Mouse (Mus musculus): ENCODE measurements around the gene Eps8l2. TPM values are rescaled to one million over a fixed set of nuclear protein-coding genes. Genes with fewer than 3 reads are reported as not detected.

Eps8l2 gene
- total and polyA plus RNA-seq, 2 experiments from 2014 or later = 0.48 to 2.4 TPM

DNA sequence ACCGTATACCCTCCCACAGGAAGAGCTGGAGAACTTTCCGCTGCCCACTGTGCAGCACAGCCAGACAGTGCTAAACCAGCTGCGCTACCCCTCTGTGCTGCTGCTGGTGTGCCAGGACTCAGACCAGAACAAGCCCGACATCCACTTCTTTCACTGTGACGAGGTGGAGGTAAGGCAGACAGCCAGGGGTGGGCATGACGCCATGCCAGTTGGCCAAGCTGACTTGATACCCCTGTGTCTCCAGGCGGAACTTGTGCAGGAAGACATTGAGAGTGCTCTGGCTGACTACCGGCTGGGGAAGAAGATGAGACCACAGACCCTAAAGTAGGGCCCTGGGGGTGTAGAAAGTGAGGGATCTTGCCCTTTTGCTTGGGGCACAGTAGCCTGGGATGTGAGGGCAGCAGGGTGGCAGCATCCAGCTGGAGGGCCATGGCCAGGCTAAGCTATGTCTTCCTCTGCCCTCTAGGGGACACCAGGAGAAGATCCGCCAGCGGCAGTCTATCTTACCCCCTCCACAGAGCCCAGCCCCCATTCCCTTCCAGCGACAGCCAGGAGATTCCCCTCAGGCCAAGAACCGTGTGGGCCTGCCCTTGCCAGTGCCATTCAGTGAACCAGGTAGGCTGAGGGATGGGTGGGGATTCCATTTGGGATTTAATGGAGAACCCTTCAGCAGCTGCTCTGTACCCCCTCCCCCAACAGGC lies 17.1 kb downstream of the Eps8l2 start:
- H3K27ac ChIP-seq (ENCODE audit: low read depth, low read length) = peak overlapping the region; percentile 43; the same call in 1 of the 2 replicates
- no peak overlapping the region for H3K9ac ChIP-seq (replicated peaks; ENCODE audit: low read length, poor library complexity, severe bottlenecking)
- H3K9me3 ChIP-seq (ENCODE audit: low read length) = no peaks in the 10 kb centered on the region
- 56% methylated on average over 12 of the region's 12 CpGs for WGBS
- peak; percentile 39 for DNase-seq (ENCODE audit: low spot score)
- H3K27me3 ChIP-seq (ENCODE audit: insufficient read depth, low read length) = no peaks in the 10 kb centered on the region
- no peak overlapping the region for H3K4me2 ChIP-seq (ENCODE audit: low read depth, low read length, poor library complexity, severe bottlenecking)
- peaks cover 6% of the 10 kb centered on the region; the same call in 1 of the 2 replicates for H3K4me1 ChIP-seq (ENCODE audit: insufficient read depth, low read length)
- H3K36me3 ChIP-seq (ENCODE audit: insufficient read depth, low read length) = no peaks in the 10 kb centered on the region
- peak; percentile 38 for TF ChIP-seq CTCF (IDR thresholded peaks at IDR 0.05)
- no peak overlapping the region for H3K4me3 ChIP-seq (ENCODE audit: low read depth, low read length)
- ATAC-seq (ENCODE audit: low FRiP score) = no peak

DNA sequence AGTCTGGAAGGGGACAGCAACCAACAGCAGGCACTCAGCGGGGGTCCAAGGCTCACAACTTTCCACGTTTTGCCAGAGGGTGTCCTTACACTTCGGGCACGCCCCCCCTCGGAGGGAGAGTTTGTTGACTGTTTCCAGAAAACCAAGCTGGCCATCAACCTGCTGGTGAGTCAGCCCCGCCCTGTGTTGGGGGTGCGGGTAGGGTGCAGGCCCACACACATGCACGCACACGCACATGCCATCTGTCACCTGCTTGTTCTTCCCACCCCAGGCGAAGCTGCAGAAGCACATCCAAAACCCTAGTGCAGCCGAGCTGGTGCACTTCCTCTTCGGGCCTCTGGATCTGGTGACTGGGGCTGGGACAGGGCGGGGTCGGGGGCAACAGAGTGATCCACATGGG lies 18.3 kb downstream of the Eps8l2 start:
- WGBS = 77% methylated on average over 14 of the region's 14 CpGs
- peaks cover 8% of the 10 kb centered on the region; the same call in 1 of the 2 replicates for H3K27me3 ChIP-seq (ENCODE audit: insufficient read depth, low read length)
- H3K4me2 ChIP-seq (ENCODE audit: low read depth, low read length, poor library complexity, severe bottlenecking) = no peak overlapping the region
- TF ChIP-seq CTCF (IDR thresholded peaks at IDR 0.05) = no peak
- peaks cover 6% of the 10 kb centered on the region; the same call in 1 of the 2 replicates for H3K4me1 ChIP-seq (ENCODE audit: insufficient read depth, low read length)
- no peak overlapping the region for H3K27ac ChIP-seq (ENCODE audit: low read depth, low read length)
- H3K9me3 ChIP-seq (ENCODE audit: low read length) = no peaks in the 10 kb centered on the region
- H3K4me3 ChIP-seq (ENCODE audit: low read depth, low read length) = no peak overlapping the region
- ATAC-seq (ENCODE audit: low FRiP score) (no peak), DNase-seq (ENCODE audit: low spot score) (no peak)
- H3K36me3 ChIP-seq (ENCODE audit: insufficient read depth, low read length) = no peaks in the 10 kb centered on the region
- H3K9ac ChIP-seq (replicated peaks; ENCODE audit: low read length, poor library complexity, severe bottlenecking) = no peak overlapping the region

DNA sequence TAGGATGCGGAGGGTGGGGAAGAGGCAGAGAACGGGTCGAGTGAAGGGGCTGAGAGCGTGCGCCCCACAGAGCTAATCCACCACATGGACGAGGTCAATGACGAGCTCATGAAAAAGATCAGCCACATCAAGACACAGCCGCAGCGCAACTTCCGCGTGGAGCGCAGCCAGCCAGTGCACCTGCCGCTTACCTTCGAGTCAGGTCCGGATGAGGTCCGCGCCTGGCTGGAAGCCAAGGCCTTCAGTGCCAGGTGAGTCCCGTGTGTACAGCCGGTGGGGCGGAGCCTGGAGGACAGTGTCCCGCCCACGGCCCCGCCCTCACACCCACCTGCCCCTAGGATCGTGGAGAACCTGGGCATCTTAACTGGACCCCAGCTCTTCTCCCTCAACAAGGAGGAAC lies 22.8 kb downstream of the Eps8l2 start:
- Histone ChIP-seq H3K4me3 (ENCODE audit: low read depth, low read length) (no peak overlapping the region), H3K27me3 (ENCODE audit: insufficient read depth, low read length) (peaks cover 8% of the 10 kb centered on the region; the same call in 1 of the 2 replicates), H3K36me3 (ENCODE audit: insufficient read depth, low read length) (no peaks in the 10 kb centered on the region), H3K4me1 (ENCODE audit: insufficient read depth, low read length) (no peaks in the 10 kb centered on the region), H3K9ac (replicated peaks; ENCODE audit: low read length, poor library complexity, severe bottlenecking) (no peak overlapping the region), H3K4me2 (ENCODE audit: low read depth, low read length, poor library complexity, severe bottlenecking) (0 out of 2 replicates have a peak overlapping the region, but pooled peaks have one; percentile 12), H3K27ac (ENCODE audit: low read depth, low read length) (no peak overlapping the region), H3K9me3 (ENCODE audit: low read length) (no peaks in the 10 kb centered on the region)
- WGBS = 20% methylated on average over 24 of the region's 24 CpGs
- no peak for TF ChIP-seq CTCF (IDR thresholded peaks at IDR 0.05)
- DNase-seq (ENCODE audit: low spot score) (peak; percentile 22), ATAC-seq (ENCODE audit: low FRiP score) (no peak)

DNA sequence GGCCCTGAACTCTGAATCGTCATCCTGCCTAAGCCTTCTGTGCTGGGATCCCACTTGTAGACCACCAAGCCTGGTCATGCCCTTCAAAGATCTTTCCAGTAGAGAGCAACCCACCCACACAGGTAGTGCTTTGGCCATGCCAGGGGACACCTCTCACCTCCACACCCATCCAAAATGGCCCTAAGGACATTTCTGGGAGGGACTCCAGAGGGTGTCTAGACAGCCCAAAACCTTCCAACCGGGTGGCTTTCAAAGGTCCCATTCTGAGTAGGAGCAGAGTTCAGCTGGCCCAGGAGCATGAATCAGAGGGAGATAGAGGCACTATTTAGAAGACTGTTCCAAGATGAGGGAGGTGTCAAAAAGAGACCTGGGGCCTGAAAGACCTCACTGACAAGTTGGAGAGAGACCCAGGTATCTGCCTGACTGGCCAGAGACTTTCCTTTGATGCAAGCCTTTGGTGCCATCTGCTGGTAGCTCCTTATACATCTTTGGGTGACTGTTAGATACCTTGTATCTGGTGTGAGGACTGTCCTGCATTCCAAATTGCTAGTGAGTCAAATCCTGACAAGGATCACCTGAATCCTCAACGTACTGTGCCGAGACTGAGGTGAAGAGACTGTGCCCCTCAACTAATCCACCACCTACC lies 24.5 kb downstream of the Eps8l2 start:
- Histone ChIP-seq H3K27me3 (ENCODE audit: insufficient read depth, low read length) (peaks cover 8% of the 10 kb centered on the region; the same call in 1 of the 2 replicates), H3K4me1 (ENCODE audit: insufficient read depth, low read length) (no peaks in the 10 kb centered on the region), H3K27ac (ENCODE audit: low read depth, low read length) (no peak overlapping the region), H3K36me3 (ENCODE audit: insufficient read depth, low read length) (no peaks in the 10 kb centered on the region), H3K9ac (replicated peaks; ENCODE audit: low read length, poor library complexity, severe bottlenecking) (no peak overlapping the region), H3K4me3 (ENCODE audit: low read depth, low read length) (no peak overlapping the region), H3K9me3 (ENCODE audit: low read length) (no peaks in the 10 kb centered on the region), H3K4me2 (ENCODE audit: low read depth, low read length, poor library complexity, severe bottlenecking) (no peak overlapping the region)
- WGBS = 57% methylated on average over 4 of the region's 4 CpGs
- peak; percentile 88 for DNase-seq (ENCODE audit: low spot score)
- peak; percentile 90 for TF ChIP-seq CTCF (IDR thresholded peaks at IDR 0.05)
- no peak for ATAC-seq (ENCODE audit: low FRiP score)

DNA sequence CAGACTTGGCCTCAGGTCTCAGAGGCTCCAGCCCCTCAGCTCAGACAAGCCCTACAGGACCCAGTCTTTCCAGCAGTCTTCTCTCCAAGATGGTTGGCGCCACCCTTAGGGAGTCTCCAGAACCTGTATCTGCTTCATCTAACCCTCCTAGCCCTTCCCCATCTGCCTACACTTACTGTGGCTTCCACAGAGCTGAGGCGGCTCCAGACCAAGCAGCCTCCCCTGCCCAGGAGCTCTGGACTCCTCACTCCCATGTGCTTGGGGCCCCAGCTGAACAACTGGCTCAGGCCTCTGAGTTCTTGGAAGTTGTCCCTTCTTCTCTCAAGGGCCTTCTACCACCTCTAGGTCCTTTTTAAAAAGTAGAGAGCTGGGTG lies 25.1 kb downstream of the Eps8l2 start:
- no peak overlapping the region for H3K9ac ChIP-seq (replicated peaks; ENCODE audit: low read length, poor library complexity, severe bottlenecking)
- no peak overlapping the region for H3K4me2 ChIP-seq (ENCODE audit: low read depth, low read length, poor library complexity, severe bottlenecking)
- TF ChIP-seq CTCF (IDR thresholded peaks at IDR 0.05) = no peak
- no peaks in the 10 kb centered on the region for H3K9me3 ChIP-seq (ENCODE audit: low read length)
- no peak for DNase-seq (ENCODE audit: low spot score)
- peaks cover 8% of the 10 kb centered on the region; the same call in 1 of the 2 replicates for H3K27me3 ChIP-seq (ENCODE audit: insufficient read depth, low read length)
- no peak overlapping the region for H3K4me3 ChIP-seq (ENCODE audit: low read depth, low read length)
- no peaks in the 10 kb centered on the region for H3K36me3 ChIP-seq (ENCODE audit: insufficient read depth, low read length)
- WGBS = 76% methylated on average over 2 of the region's 2 CpGs
- H3K27ac ChIP-seq (ENCODE audit: low read depth, low read length) = no peak overlapping the region
- no peak for ATAC-seq (ENCODE audit: low FRiP score)
- no peaks in the 10 kb centered on the region for H3K4me1 ChIP-seq (ENCODE audit: insufficient read depth, low read length)
